Mouse (Mus musculus) lung, adult 2 months (tissue): ENCODE measurements around the gene Pgam1.

Source experiments
- CTCF ChIP-seq: fragments of 200-500 bp; IDR thresholded peaks from 2 replicates; pipeline ENCODE4 v1.5.1; 2011; ENCODE audit warnings: mild to moderate bottlenecking, low read length, control low read depth; ENCODE audit not compliant: insufficient read depth
- POLR2A ChIP-seq: fragments of 200-500 bp; IDR thresholded peaks from 2 replicates; pipeline ENCODE4 v1.6.1; 2011; ENCODE audit warnings: low read depth, mild to moderate bottlenecking, control low read depth, low read length, borderline replicate concordance; ENCODE audit errors: extremely low read depth

- TF ChIP-seq CTCF (no peak), POLR2A (no peak)
Measured at GRCm38 (mm10) chr19:41943841-41944240, 32.1 kb downstream of the Pgam1 start.
